Mouse (Mus musculus) brain, embryonic 14.5 days (tissue): ENCODE results near the gene Rgs21.

Experiments used
- CTCF ChIP-seq: fragments of 200-500 bp; IDR thresholded peaks from 2 replicates; pipeline ENCODE4 v1.5.1; 2012; ENCODE audit warnings: inconsistent platforms, mild to moderate bottlenecking, moderate library complexity, borderline replicate concordance; ENCODE audit not compliant: insufficient read depth, insufficient read length; ENCODE audit errors: extremely low read depth
- POLR2A ChIP-seq: fragments of 200-500 bp; IDR thresholded peaks from 2 replicates; pipeline ENCODE4 v1.6.1; 2012; ENCODE audit warnings: mild to moderate bottlenecking, inconsistent platforms, borderline replicate concordance; ENCODE audit not compliant: poor library complexity, insufficient read depth, insufficient read length, severe bottlenecking; ENCODE audit errors: extremely low read depth

- TF ChIP-seq CTCF (no peak), POLR2A (no peak)
These were observed 67.0 kb downstream of the Rgs21 start for GRCm38 (mm10) chr1:144500423-144500822.
